Mouse (Mus musculus): Measurements from ENCODE around the gene Jhy. TPM values are rescaled to one million over a fixed set of nuclear protein-coding genes. Genes with fewer than 3 reads are reported as not detected.

Jhy gene
- polyA plus RNA-seq, 1 experiment from 2014 or later, result 1.9 TPM

- Histone ChIP-seq H3K4me3 (replicated peaks; ENCODE audit: low read length) (no peak overlapping the region), H3K4me1 (replicated peaks; ENCODE audit: control insufficient read depth, insufficient read depth, low read length) (peaks cover 5% of the 10 kb centered on the region; the same call in 1 of the 2 replicates), H3K27me3 (ENCODE audit: control insufficient read depth, insufficient read depth, low read length) (no peaks in the 10 kb centered on the region), H3K27ac (peak overlapping the region; percentile 81), H3K36me3 (replicated peaks; ENCODE audit: control insufficient read depth, insufficient read depth) (no peaks in the 10 kb centered on the region), H3K9me3 (ENCODE audit: control insufficient read depth, low read length) (no peaks in the 10 kb centered on the region), H3K9ac (peak overlapping the region; percentile 43), H3K4me2 (replicated peaks) (no peak overlapping the region)
- ATAC-seq (ENCODE audit: low FRiP score) (peak; percentile 79; the same call in 1 of the 2 replicates), DNase-seq (ENCODE audit: low spot score) (peak; percentile 88)
- WGBS, result 41% methylated on average over 4 of the region's 4 CpGs
Measured at GRCm38 (mm10) chr9:40989940-40990588, 26.1 kb upstream of the Jhy start.

- H3K36me3 ChIP-seq (replicated peaks; ENCODE audit: control insufficient read depth, insufficient read depth), result no peaks in the 10 kb centered on the region
- H3K27ac ChIP-seq, result no peak overlapping the region
- no peaks in the 10 kb centered on the region; the same call in 1 of the 2 replicates for H3K4me1 ChIP-seq (replicated peaks; ENCODE audit: control insufficient read depth, insufficient read depth, low read length)
- no peak for ATAC-seq (ENCODE audit: low FRiP score)
- no peak overlapping the region for H3K9ac ChIP-seq
- H3K4me2 ChIP-seq (replicated peaks), result no peak overlapping the region
- DNase-seq (ENCODE audit: low spot score), result no peak
- H3K27me3 ChIP-seq (ENCODE audit: control insufficient read depth, insufficient read depth, low read length), result no peaks in the 10 kb centered on the region
- no peak overlapping the region for H3K4me3 ChIP-seq (replicated peaks; ENCODE audit: low read length)
- H3K9me3 ChIP-seq (ENCODE audit: control insufficient read depth, low read length), result no peaks in the 10 kb centered on the region
- WGBS, result 83% methylated on average over 3 of the region's 3 CpGs
Measured at GRCm38 (mm10) chr9:40984313-40984712, 20.4 kb upstream of the Jhy start.

GRCm38 (mm10) chr9:40983758-40984157 is 19.8 kb upstream of the Jhy start:
- Histone ChIP-seq H3K9ac (no peak overlapping the region), H3K4me1 (replicated peaks; ENCODE audit: control insufficient read depth, insufficient read depth, low read length) (no peaks in the 10 kb centered on the region; the same call in 1 of the 2 replicates), H3K4me2 (replicated peaks) (no peak overlapping the region), H3K9me3 (ENCODE audit: control insufficient read depth, low read length) (no peaks in the 10 kb centered on the region), H3K36me3 (replicated peaks; ENCODE audit: control insufficient read depth, insufficient read depth) (no peaks in the 10 kb centered on the region), H3K27me3 (ENCODE audit: control insufficient read depth, insufficient read depth, low read length) (no peaks in the 10 kb centered on the region), H3K4me3 (replicated peaks; ENCODE audit: low read length) (no peak overlapping the region), H3K27ac (no peak overlapping the region)
- WGBS, result 90% methylated on average over 3 of the region's 3 CpGs
- ATAC-seq (ENCODE audit: low FRiP score) (no peak), DNase-seq (ENCODE audit: low spot score) (no peak)

- no peak overlapping the region for H3K4me2 ChIP-seq (replicated peaks)
- H3K4me3 ChIP-seq (replicated peaks; ENCODE audit: low read length), result no peak overlapping the region
- no peaks in the 10 kb centered on the region for H3K27me3 ChIP-seq (ENCODE audit: control insufficient read depth, insufficient read depth, low read length)
- no peaks in the 10 kb centered on the region for H3K4me1 ChIP-seq (replicated peaks; ENCODE audit: control insufficient read depth, insufficient read depth, low read length)
- no peaks in the 10 kb centered on the region for H3K9me3 ChIP-seq (ENCODE audit: control insufficient read depth, low read length)
- WGBS, result 41% methylated on average over 6 of the region's 6 CpGs
- no peaks in the 10 kb centered on the region for H3K36me3 ChIP-seq (replicated peaks; ENCODE audit: control insufficient read depth, insufficient read depth)
- H3K9ac ChIP-seq, result no peak overlapping the region
- ATAC-seq (ENCODE audit: low FRiP score), result no peak
- peak; percentile 66 for DNase-seq (ENCODE audit: low spot score)
- no peak overlapping the region for H3K27ac ChIP-seq
Measured at GRCm38 (mm10) chr9:40982480-40982879, 18.6 kb upstream of the Jhy start.

GRCm38 (mm10) chr9:40974042-40974801 is 10.3 kb upstream of the Jhy start:
- 83% methylated on average over 11 of the region's 11 CpGs for WGBS
- H3K27me3 ChIP-seq (ENCODE audit: control insufficient read depth, insufficient read depth, low read length), result no peaks in the 10 kb centered on the region
- no peaks in the 10 kb centered on the region for H3K36me3 ChIP-seq (replicated peaks; ENCODE audit: control insufficient read depth, insufficient read depth)
- no peak overlapping the region for H3K9ac ChIP-seq
- no peaks in the 10 kb centered on the region for H3K9me3 ChIP-seq (ENCODE audit: control insufficient read depth, low read length)
- ATAC-seq (ENCODE audit: low FRiP score) (no peak), DNase-seq (ENCODE audit: low spot score) (no peak)
- H3K4me2 ChIP-seq (replicated peaks), result no peak overlapping the region
- H3K4me1 ChIP-seq (replicated peaks; ENCODE audit: control insufficient read depth, insufficient read depth, low read length), result no peaks in the 10 kb centered on the region
- no peak overlapping the region for H3K27ac ChIP-seq
- no peak overlapping the region for H3K4me3 ChIP-seq (replicated peaks; ENCODE audit: low read length)

GRCm38 (mm10) chr9:40964418-40964714 is 448 bp upstream of the Jhy start:
- WGBS, result 12% methylated on average over 7 of the region's 7 CpGs
- no peak for DNase-seq (ENCODE audit: low spot score)
- H3K4me2 ChIP-seq (replicated peaks), result peak overlapping the region; percentile 91
- ATAC-seq (ENCODE audit: low FRiP score), result peak; percentile 5; the same call in 1 of the 2 replicates
- peak overlapping the region; percentile 73 for H3K9ac ChIP-seq
- peak overlapping the region; percentile 53 for H3K4me3 ChIP-seq (replicated peaks; ENCODE audit: low read length)
- peaks cover 14% of the 10 kb centered on the region; the same call in 1 of the 2 replicates for H3K4me1 ChIP-seq (replicated peaks; ENCODE audit: control insufficient read depth, insufficient read depth, low read length)
- H3K9me3 ChIP-seq (ENCODE audit: control insufficient read depth, low read length), result no peaks in the 10 kb centered on the region
- H3K36me3 ChIP-seq (replicated peaks; ENCODE audit: control insufficient read depth, insufficient read depth), result no peaks in the 10 kb centered on the region
- H3K27ac ChIP-seq, result no peak overlapping the region
- peaks cover 45% of the 10 kb centered on the region for H3K27me3 ChIP-seq (ENCODE audit: control insufficient read depth, insufficient read depth, low read length)

- no peak overlapping the region for H3K9ac ChIP-seq
- no peak for ATAC-seq (ENCODE audit: low FRiP score)
- DNase-seq (ENCODE audit: low spot score), result no peak
- no peak overlapping the region for H3K4me3 ChIP-seq (replicated peaks; ENCODE audit: low read length)
- H3K9me3 ChIP-seq (ENCODE audit: control insufficient read depth, low read length), result no peaks in the 10 kb centered on the region
- H3K27ac ChIP-seq, result peak overlapping the region; percentile 54; the same call in 1 of the 2 replicates
- peaks cover 14% of the 10 kb centered on the region; the same call in 1 of the 2 replicates for H3K4me1 ChIP-seq (replicated peaks; ENCODE audit: control insufficient read depth, insufficient read depth, low read length)
- no peaks in the 10 kb centered on the region for H3K36me3 ChIP-seq (replicated peaks; ENCODE audit: control insufficient read depth, insufficient read depth)
- peaks cover 41% of the 10 kb centered on the region for H3K27me3 ChIP-seq (ENCODE audit: control insufficient read depth, insufficient read depth, low read length)
- no peak overlapping the region for H3K4me2 ChIP-seq (replicated peaks)
- 62% methylated on average over 3 of the region's 3 CpGs for WGBS
Measured at GRCm38 (mm10) chr9:40961401-40961800, 2.5 kb downstream of the Jhy start.

- Histone ChIP-seq H3K36me3 (replicated peaks; ENCODE audit: control insufficient read depth, insufficient read depth) (no peaks in the 10 kb centered on the region), H3K27me3 (ENCODE audit: control insufficient read depth, insufficient read depth, low read length) (no peaks in the 10 kb centered on the region; the same call in 1 of the 2 replicates), H3K9ac (0 out of 2 replicates have a peak overlapping the region, but pooled peaks have one; percentile 36), H3K27ac (0 out of 2 replicates have a peak overlapping the region, but pooled peaks have one; percentile 17), H3K4me1 (replicated peaks; ENCODE audit: control insufficient read depth, insufficient read depth, low read length) (peaks cover 10% of the 10 kb centered on the region; the same call in 1 of the 2 replicates), H3K4me2 (replicated peaks) (peak overlapping the region; percentile 46), H3K9me3 (ENCODE audit: control insufficient read depth, low read length) (no peaks in the 10 kb centered on the region), H3K4me3 (replicated peaks; ENCODE audit: low read length) (peak overlapping the region; percentile 14; the same call in 1 of the 2 replicates)
- ATAC-seq (ENCODE audit: low FRiP score), result peak; percentile 24; the same call in 1 of the 2 replicates
- DNase-seq (ENCODE audit: low spot score), result peak; percentile 39
- 13% methylated on average over 18 of the region's 18 CpGs for WGBS
Measured at GRCm38 (mm10) chr9:40949039-40949615, 14.8 kb downstream of the Jhy start.

GRCm38 (mm10) chr9:40948473-40948872 is 15.4 kb downstream of the Jhy start:
- H3K4me1 ChIP-seq (replicated peaks; ENCODE audit: control insufficient read depth, insufficient read depth, low read length), result peaks cover 10% of the 10 kb centered on the region; the same call in 1 of the 2 replicates
- H3K36me3 ChIP-seq (replicated peaks; ENCODE audit: control insufficient read depth, insufficient read depth), result no peaks in the 10 kb centered on the region
- 0 out of 2 replicates have a peak overlapping the region, but pooled peaks have one; percentile 17 for H3K27ac ChIP-seq
- H3K27me3 ChIP-seq (ENCODE audit: control insufficient read depth, insufficient read depth, low read length), result no peaks in the 10 kb centered on the region; the same call in 1 of the 2 replicates
- H3K9ac ChIP-seq, result no peak overlapping the region
- no peak for ATAC-seq (ENCODE audit: low FRiP score)
- H3K4me3 ChIP-seq (replicated peaks; ENCODE audit: low read length), result no peak overlapping the region
- 81% methylated on average over 6 of the region's 6 CpGs for WGBS
- peak overlapping the region; percentile 46; the same call in 1 of the 2 replicates for H3K4me2 ChIP-seq (replicated peaks)
- H3K9me3 ChIP-seq (ENCODE audit: control insufficient read depth, low read length), result no peaks in the 10 kb centered on the region
- DNase-seq (ENCODE audit: low spot score), result no peak
